Mouse (Mus musculus): ENCODE results near the gene Sema3d.

- TF ChIP-seq CTCF (IDR thresholded peaks at IDR 0.05; ENCODE audit: control insufficient read depth, insufficient read depth, insufficient read length) (no peak), USF1 (IDR thresholded peaks at IDR 0.05; ENCODE audit: low read depth) (no peak), MAX (IDR thresholded peaks at IDR 0.05) (no peak), MYOG (IDR thresholded peaks at IDR 0.05; ENCODE audit: control insufficient read depth, extremely low read depth, insufficient read length) (no peak), MYOD1 (IDR thresholded peaks at IDR 0.05; ENCODE audit: control insufficient read depth, insufficient read length, low read depth) (no peak), FOSL1 (IDR thresholded peaks at IDR 0.05; ENCODE audit: insufficient read depth, low read length, poor library complexity, severe bottlenecking) (no peak), CEBPB (IDR thresholded peaks at IDR 0.05; ENCODE audit: low read depth) (no peak)
Measured at GRCm38 (mm10) chr5:12454946-12455345, 71.8 kb downstream of the Sema3d start.
